Mouse (Mus musculus): Measurements from ENCODE around the gene Olfr547. TPM values are rescaled to one million over a fixed set of nuclear protein-coding genes. Genes with fewer than 3 reads are reported as not detected.

Gene Olfr547
- total and polyA plus RNA-seq, 3 experiments: not detected

DNA sequence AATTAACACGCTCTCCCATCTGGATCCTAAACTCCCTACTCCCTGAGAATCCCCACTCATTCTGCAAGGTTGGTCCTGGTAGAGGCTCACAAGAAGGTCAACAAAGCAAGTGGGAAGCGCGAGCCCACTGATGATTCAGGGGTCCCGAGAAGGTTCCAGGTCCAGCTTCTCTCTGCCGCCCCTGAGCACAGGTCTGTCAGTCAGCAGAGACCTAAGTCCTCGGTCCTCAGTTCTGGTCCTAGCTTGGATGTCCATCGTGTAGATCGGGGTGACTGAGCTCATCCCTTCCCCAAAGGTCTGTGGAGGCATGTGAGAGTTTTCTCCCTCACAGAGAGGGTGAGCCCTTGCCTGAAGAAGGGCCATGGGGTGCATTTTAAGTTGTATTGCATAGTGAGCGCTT is 26.5 kb upstream of the Olfr547 start:
- no peak for DNase-seq (ENCODE audit: extremely low read depth)
- dilution Hi-C loops (cut with MboI; ENCODE audit: extremely low pct_ligation_motif_present, extremely low pct_unique_long_range_greater_than_20kb, low sequenced_read_pairs): no loop called here

DNA sequence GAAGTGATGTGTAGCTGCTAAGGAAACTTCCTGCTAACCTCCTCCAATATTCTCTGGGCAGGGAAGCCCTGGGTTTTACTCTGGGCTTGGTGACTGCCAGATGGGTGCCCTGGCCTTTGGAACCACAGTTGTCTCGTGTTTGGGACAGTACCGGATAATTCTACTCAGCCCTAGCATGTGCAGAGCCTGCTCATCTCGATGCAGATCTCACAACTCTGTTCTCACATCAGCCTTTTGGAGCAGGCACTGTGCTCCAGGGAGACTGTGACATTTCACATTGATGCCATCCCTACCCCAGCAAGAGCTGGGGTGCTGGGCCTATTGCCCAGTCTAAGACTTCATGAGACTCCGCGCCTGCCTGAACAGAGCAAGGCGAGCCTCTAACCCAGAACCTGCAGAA is 25.9 kb upstream of the Olfr547 start:
- no peaks in the 10 kb centered on the region for H3K79me2 ChIP-seq (replicated peaks; ENCODE audit: control insufficient read depth, extremely low read depth, insufficient read depth, poor library complexity, severe bottlenecking)
- no peak overlapping the region for H3K4me3 ChIP-seq (replicated peaks in 1 of 3; ENCODE audit: low read depth in 2 of 3, low read length in 2 of 3, poor library complexity in 1 of 3)
- DNase-seq (ENCODE audit: extremely low read depth): no peak
- dilution Hi-C loops (cut with MboI; ENCODE audit: extremely low pct_ligation_motif_present, extremely low pct_unique_long_range_greater_than_20kb, low sequenced_read_pairs) (no loop called here), in situ Hi-C loops (cut with MboI; ENCODE audit: low pct_ligation_motif_present, low pct_unique_long_range_greater_than_20kb, low sequenced_read_pairs) (loop anchor here (5.0 to 25.0 kb wide), 3 partner anchors 129 to 406 kb away; partner anchors contain the start of genes Olfr554, Olfr560, Olfr561 and Olfr571)
- peaks cover 0 to 9% of the 10 kb centered on the region in 2 experiments; a peak in 2 of 4 replicates for H3K4me1 ChIP-seq (ENCODE audit: control insufficient read depth in 1 of 2, insufficient read depth in 2 of 2)
- no peak overlapping the region for H3K27ac ChIP-seq (ENCODE audit: insufficient read depth, low read depth)
- no peaks in the 10 kb centered on the region for H3K27me3 ChIP-seq (replicated peaks)
- H3K36me3 ChIP-seq (replicated peaks in 1 of 2; ENCODE audit: control insufficient read depth in 1 of 2, insufficient read depth in 1 of 2, low read length in 1 of 2): no peaks in the 10 kb centered on the region
- H3K9me3 ChIP-seq (replicated peaks; ENCODE audit: low read length): no peaks in the 10 kb centered on the region
- H3K4me2 ChIP-seq (ENCODE audit: insufficient read depth, low read depth, poor library complexity, severe bottlenecking): no peak overlapping the region
- H3K9ac ChIP-seq (ENCODE audit: insufficient read depth, low read depth): no peak overlapping the region
- TF ChIP-seq MAX (IDR thresholded peaks at IDR 0.05; ENCODE audit: low read length): no peak

More for the DNA sequence above, 26.5 kb upstream of the Olfr547 start:
- no peak overlapping the region for H3K27ac ChIP-seq (ENCODE audit: insufficient read depth, low read depth)
- TF ChIP-seq SIN3A (IDR thresholded peaks at IDR 0.05; ENCODE audit: low read length): no peak
- no peak for TF ChIP-seq MEF2A (IDR thresholded peaks at IDR 0.05; ENCODE audit: borderline replicate concordance, low read depth, low read length)
- no peak for TF ChIP-seq ZMIZ1 (IDR thresholded peaks at IDR 0.05; ENCODE audit: low read depth, low read length)
- TF ChIP-seq MXI1 (IDR thresholded peaks at IDR 0.05; ENCODE audit: low read depth, low read length): no peak
- no peak for TF ChIP-seq NELFE (IDR thresholded peaks at IDR 0.05; ENCODE audit: low read depth, low read length)
- TF ChIP-seq KAT2A (IDR thresholded peaks at IDR 0.05; ENCODE audit: insufficient replicate concordance, low read length): no peak
- TF ChIP-seq USF1 (IDR thresholded peaks at IDR 0.05; ENCODE audit: low read depth, low read length): no peak
- no peak for TF ChIP-seq CHD2 (IDR thresholded peaks at IDR 0.05; ENCODE audit: low read length)
- TF ChIP-seq ETS1 (conservative IDR thresholded peaks at IDR 0.05; ENCODE audit: low read depth, low read length): no peak
- TF ChIP-seq HCFC1 (IDR thresholded peaks at IDR 0.05; ENCODE audit: low read depth, low read length): no peak
- no peak for TF ChIP-seq BHLHE40 (IDR thresholded peaks at IDR 0.05; ENCODE audit: low read depth, low read length)
- no peak for TF ChIP-seq MYC (IDR thresholded peaks at IDR 0.05; ENCODE audit: low read depth, low read length)
- TF ChIP-seq RAD21 (IDR thresholded peaks at IDR 0.05; ENCODE audit: low read depth, low read length): no peak
- TF ChIP-seq USF2 (conservative IDR thresholded peaks at IDR 0.05; ENCODE audit: low read depth, low read length): no peak
- no peak for TF ChIP-seq JUN (IDR thresholded peaks at IDR 0.05; ENCODE audit: insufficient read depth, low read depth, low read length)
- TF ChIP-seq UBTF (IDR thresholded peaks at IDR 0.05; ENCODE audit: low read depth, low read length): no peak
- no peak for TF ChIP-seq MAZ (IDR thresholded peaks at IDR 0.05; ENCODE audit: low read depth, low read length)
- no peak overlapping the region for H3K4me2 ChIP-seq (ENCODE audit: insufficient read depth, low read depth, poor library complexity, severe bottlenecking)
- H3K36me3 ChIP-seq (replicated peaks in 1 of 2; ENCODE audit: control insufficient read depth in 1 of 2, insufficient read depth in 1 of 2, low read length in 1 of 2): no peaks in the 10 kb centered on the region
- no peak overlapping the region for H3K4me3 ChIP-seq (replicated peaks in 1 of 3; ENCODE audit: low read depth in 2 of 3, low read length in 2 of 3, poor library complexity in 1 of 3)
- no peak overlapping the region for H3K9ac ChIP-seq (ENCODE audit: insufficient read depth, low read depth)
- no peaks in the 10 kb centered on the region for H3K79me2 ChIP-seq (replicated peaks; ENCODE audit: control insufficient read depth, extremely low read depth, insufficient read depth, poor library complexity, severe bottlenecking)
- H3K9me3 ChIP-seq (replicated peaks; ENCODE audit: low read length): no peaks in the 10 kb centered on the region
- in situ Hi-C loops (cut with MboI; ENCODE audit: low pct_ligation_motif_present, low pct_unique_long_range_greater_than_20kb, low sequenced_read_pairs): loop anchor here (5.0 to 25.0 kb wide), 3 partner anchors 129 to 407 kb away; partner anchors contain the start of genes Olfr554, Olfr560, Olfr561 and Olfr571
- no peaks in the 10 kb centered on the region for H3K27me3 ChIP-seq (replicated peaks)
- H3K4me1 ChIP-seq (ENCODE audit: control insufficient read depth in 1 of 2, insufficient read depth in 2 of 2): peaks cover 0 to 4% of the 10 kb centered on the region in 2 experiments; a peak in 1 of 4 replicates
